Mouse (Mus musculus) heart, postnatal 0 days (tissue): ENCODE measurements around the gene Vmn2r88. TPM values are rescaled to one million over a fixed set of nuclear protein-coding genes. Genes with fewer than 3 reads are reported as not detected.

ENCODE experiments used
- ATAC-seq: fragments of 200-750 bp; cut with Nextera tagmentation; 2 replicates; pipeline ENCODE4 v1.8.0; 2017; ENCODE audit warnings: low read depth, moderate number of reproducible peaks, moderate library complexity; ENCODE audit not compliant: insufficient read depth
- DNase-seq: peaks from one replicate; pipeline ENCODE4 v3.0.0-alpha.2; 2016; ENCODE audit warnings: low spot score
- H3K27ac ChIP-seq: fragments of 300-500 bp; sonication (generic); 2 replicates; pipeline ENCODE4 v1.5.1; 2014; ENCODE audit warnings: low read depth, mild to moderate bottlenecking
- H3K27me3 ChIP-seq: fragments of 300-500 bp; sonication (generic); 2 replicates; pipeline ENCODE4 v1.6.1; 2014; ENCODE audit warnings: low read length, mixed read lengths; ENCODE audit not compliant: control insufficient read depth, insufficient read depth
- H3K36me3 ChIP-seq: fragments of 300-500 bp; sonication (generic); replicated peaks from 2 replicates; pipeline ENCODE4 v1.6.1; 2014; ENCODE audit warnings: low read length, mixed read lengths; ENCODE audit not compliant: control insufficient read depth, insufficient read depth
- H3K4me1 ChIP-seq: fragments of 300-500 bp; sonication (generic); 2 replicates; pipeline ENCODE4 v1.6.1; 2014; ENCODE audit warnings: antibody characterized with exemption; ENCODE audit not compliant: control insufficient read depth, insufficient read depth
- H3K4me2 ChIP-seq: fragments of 300-500 bp; sonication (generic); 2 replicates; pipeline ENCODE4 v1.6.1; 2014; ENCODE audit warnings: low read depth, mild to moderate bottlenecking, low read length, moderate library complexity
- H3K4me3 ChIP-seq: fragments of 300-500 bp; sonication (generic); 2 replicates; pipeline ENCODE4 v1.5.1; 2014; ENCODE audit warnings: low read depth, low read length
- H3K9ac ChIP-seq: fragments of 300-500 bp; sonication (generic); replicated peaks from 2 replicates; pipeline ENCODE4 v1.6.1; 2014; ENCODE audit warnings: low read depth, low read length, mixed read lengths
- H3K9me3 ChIP-seq: fragments of 300-500 bp; sonication (generic); replicated peaks from 2 replicates; pipeline ENCODE4 v1.6.1; 2016; ENCODE audit warnings: low read length; ENCODE audit not compliant: control insufficient read depth
- CTCF ChIP-seq: IDR thresholded peaks from 2 replicates; pipeline ENCODE4 v1.5.1; 2016; ENCODE audit warnings: antibody characterized with exemption, control low read depth, low read depth
- EP300 ChIP-seq: IDR thresholded peaks from 2 replicates; pipeline ENCODE4 v1.6.1; 2016; ENCODE audit warnings: antibody characterized with exemption, low read depth
- WGBS: fragments of 180-500 bp; shearing (Covaris S2); extraction: QIAGEN DNeasy Blood & Tissue Kit; methylation state at CpG from one replicate; pipeline ENCODE4 v1.1.7; 2014; 5-methylcytosine and 5-hydroxymethylcytosine counted together
- polyA plus RNA-seq: library from polyadenylated mRNA; unstranded; fragments of >200 nt; fragmentation: Nextera tagmentation; extraction: Ambion mirVana; gene quantifications from 2 replicates; pipeline ENCODE4 v1.2.1, GENCODE M21; 2015
- total RNA-seq: library from RNA; depleted of rRNA; stranded (reverse); fragments of >200 nt; gene quantifications from 2 replicates; pipeline ENCODE4 v1.2.3, GENCODE M21; 2014; ENCODE audit warnings: low replicate concordance; rRNA removed

The Vmn2r88 gene
- not detected in 2 replicates for total RNA-seq
- not detected in 2 replicates for polyA plus RNA-seq

DNA sequence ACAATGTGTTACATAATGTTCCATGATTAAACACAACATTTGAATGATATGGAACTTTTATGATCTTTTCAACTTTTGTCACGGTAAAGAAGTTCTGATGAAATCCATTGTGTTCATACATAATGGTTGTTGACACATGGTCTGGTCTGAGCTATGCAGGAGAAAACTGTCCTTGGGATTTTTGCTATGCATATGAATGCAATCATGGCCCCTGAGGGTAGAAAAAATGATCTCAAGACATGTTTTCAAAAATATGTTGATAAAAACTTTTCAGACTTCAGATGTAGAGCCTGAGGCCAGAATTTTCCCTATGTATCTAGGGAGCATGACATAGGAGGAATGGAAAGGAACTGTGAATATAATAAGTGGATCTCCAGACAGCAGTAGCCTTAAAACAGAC lies at the start of gene Vmn2r88:
Gene Vmn2r88 (plus strand): TSS at position 301 of the 400 bp plus-strand sequence.
- Histone ChIP-seq H3K36me3 (no peaks in the 10 kb centered on the region), H3K9ac (no peak within 1 kb of the TSS), H3K4me2 (no peak within 1 kb of the TSS), H3K4me3 (no peak within 1 kb of the TSS), H3K4me1 (no peaks in the 10 kb centered on the region), H3K27me3 (no peaks in the 10 kb centered on the region), H3K27ac (no peak within 1 kb of the TSS), H3K9me3 (no peaks in the 10 kb centered on the region)
- WGBS = 79% methylated on average over 1 of the region's 1 CpGs
- DNase-seq = no peak
- TF ChIP-seq CTCF = no peak
- TF ChIP-seq EP300 = no peak
- ATAC-seq = no peak

DNA sequence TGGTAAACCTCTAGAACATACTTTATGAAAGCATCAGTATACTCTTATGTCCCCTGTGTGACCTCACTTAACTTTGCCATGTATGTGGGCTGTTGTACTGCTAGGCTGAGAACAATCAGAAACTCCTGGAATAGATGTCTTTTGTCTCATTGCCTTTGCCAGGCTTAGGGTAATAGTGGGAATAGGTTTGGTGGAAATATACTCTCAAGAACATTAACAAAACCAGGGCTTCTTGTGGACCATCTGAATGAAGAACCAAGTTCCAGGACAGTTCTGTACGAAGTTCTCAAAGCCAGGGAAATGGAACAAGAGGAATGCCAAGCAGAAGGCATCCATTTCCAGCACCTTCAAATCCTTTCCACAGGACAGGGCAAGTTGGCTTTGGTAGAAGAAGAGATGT lies 49.2 kb upstream of the Vmn2r88 start, which contains the start of gene Gm7247:
Gene Gm7247 (plus strand): TSS at position 301 of the 400 bp plus-strand sequence.
- no peak within 1 kb of the TSS for H3K27ac ChIP-seq
- H3K27me3 ChIP-seq = peaks cover 13% of the 10 kb centered on the region; the same call in 1 of the 2 replicates
- H3K4me3 ChIP-seq = no peak within 1 kb of the TSS
- no peak for ATAC-seq
- H3K4me1 ChIP-seq = no peaks in the 10 kb centered on the region; the same call in 1 of the 2 replicates
- no peak within 1 kb of the TSS for H3K9ac ChIP-seq
- no peak for TF ChIP-seq CTCF
- no peak for TF ChIP-seq EP300
- no peaks in the 10 kb centered on the region for H3K36me3 ChIP-seq
- DNase-seq = no peak
- 90% methylated on average over 1 of the region's 1 CpGs for whole genome bisulfite sequencing
- no peak within 1 kb of the TSS for H3K4me2 ChIP-seq
- H3K9me3 ChIP-seq = no peaks in the 10 kb centered on the region

DNA sequence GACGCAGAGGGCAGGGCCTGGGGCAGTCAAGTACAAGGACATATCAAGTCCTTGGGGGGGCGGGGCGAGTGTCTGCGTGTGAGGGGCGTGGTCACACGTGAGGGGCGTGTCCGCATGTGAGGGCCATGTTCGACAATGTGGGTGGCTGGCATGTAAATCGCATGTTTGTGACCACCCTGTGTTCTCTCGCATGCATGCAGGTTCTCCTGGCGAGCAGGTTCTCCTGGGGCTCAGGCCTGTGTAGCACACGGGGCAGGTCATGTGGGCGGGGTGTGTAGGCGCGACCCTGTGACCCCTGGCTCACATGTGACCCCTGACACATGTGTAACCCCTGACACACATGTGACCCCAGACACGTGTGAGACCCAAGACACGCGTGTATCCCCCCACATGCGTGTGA lies 27.8 kb upstream of the Vmn2r88 start:
- H3K4me2 ChIP-seq = no peak overlapping the region
- DNase-seq = no peak
- H3K4me1 ChIP-seq = no peaks in the 10 kb centered on the region
- H3K9ac ChIP-seq = no peak overlapping the region
- H3K27ac ChIP-seq = no peak overlapping the region
- H3K4me3 ChIP-seq = no peak overlapping the region
- no peak for ATAC-seq
- H3K27me3 ChIP-seq = no peaks in the 10 kb centered on the region
- 92% methylated on average over 20 of the region's 20 CpGs for WGBS
- H3K36me3 ChIP-seq = no peaks in the 10 kb centered on the region
- H3K9me3 ChIP-seq = peaks cover 15% of the 10 kb centered on the region
- TF ChIP-seq CTCF (no peak), EP300 (no peak)

- H3K36me3 ChIP-seq = no peaks in the 10 kb centered on the region
- 93% methylated on average over 10 of the region's 10 CpGs for WGBS
- no peak for ATAC-seq
- no peak for DNase-seq
- no peak overlapping the region for H3K4me3 ChIP-seq
- no peak overlapping the region for H3K9ac ChIP-seq
- no peak for TF ChIP-seq EP300
- no peak for TF ChIP-seq CTCF
- no peaks in the 10 kb centered on the region for H3K4me1 ChIP-seq
- H3K27me3 ChIP-seq = no peaks in the 10 kb centered on the region
- H3K9me3 ChIP-seq = peaks cover 15% of the 10 kb centered on the region
- no peak overlapping the region for H3K4me2 ChIP-seq
- no peak overlapping the region for H3K27ac ChIP-seq
Observed at GRCm38 (mm10) chr14:51384351-51384750, 26.3 kb upstream of the Vmn2r88 start.

DNA sequence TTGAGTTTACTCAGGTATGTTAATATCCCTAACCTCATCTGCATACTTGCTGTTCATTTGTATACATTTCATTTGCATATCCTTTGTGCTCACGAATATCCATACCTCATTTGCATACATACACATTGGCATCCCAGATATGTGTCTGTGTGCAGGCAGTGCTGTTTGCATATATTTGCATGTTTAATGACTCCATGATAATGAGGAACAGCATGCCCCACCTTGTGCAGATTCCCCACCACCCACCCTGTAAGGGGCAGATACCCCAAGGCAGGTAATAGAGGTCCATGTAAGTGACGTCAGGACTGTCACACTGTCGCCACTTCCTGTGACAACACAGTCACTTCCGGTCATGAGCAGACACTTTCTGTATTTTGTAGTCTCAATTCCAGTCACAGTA lies 24.9 kb upstream of the Vmn2r88 start:
- ATAC-seq (no peak), DNase-seq (no peak)
- Histone ChIP-seq H3K4me1 (no peaks in the 10 kb centered on the region), H3K36me3 (no peaks in the 10 kb centered on the region), H3K4me2 (no peak overlapping the region), H3K27ac (no peak overlapping the region), H3K9me3 (peaks cover 15% of the 10 kb centered on the region), H3K9ac (no peak overlapping the region), H3K27me3 (no peaks in the 10 kb centered on the region), H3K4me3 (no peak overlapping the region)
- TF ChIP-seq CTCF (no peak), EP300 (no peak)
- WGBS = 84% methylated on average over 4 of the region's 4 CpGs

DNA sequence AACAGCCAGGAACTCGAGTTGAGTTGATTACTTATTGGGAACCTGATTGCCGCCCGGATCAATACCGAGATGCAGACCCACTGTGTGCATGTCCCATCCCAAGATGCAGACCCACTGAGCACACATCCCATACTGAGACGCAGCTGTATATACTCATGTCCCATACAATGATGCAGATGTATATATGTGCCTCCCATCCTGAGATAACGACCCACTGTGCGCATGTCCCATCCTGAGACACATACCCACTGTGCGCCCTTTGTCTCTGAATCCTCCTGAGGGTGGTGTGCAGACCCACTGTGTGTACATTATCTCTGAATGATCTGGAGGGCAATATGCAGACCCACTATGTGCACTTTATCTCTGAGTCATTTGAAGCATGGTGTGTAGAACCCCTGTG lies 22.9 kb upstream of the Vmn2r88 start:
- H3K9me3 ChIP-seq = peaks cover 15% of the 10 kb centered on the region
- TF ChIP-seq CTCF (no peak), EP300 (no peak)
- DNase-seq (no peak), ATAC-seq (no peak)
- H3K27me3 ChIP-seq = no peaks in the 10 kb centered on the region
- WGBS = 93% methylated on average over 8 of the region's 8 CpGs
- no peaks in the 10 kb centered on the region for H3K36me3 ChIP-seq
- no peak overlapping the region for H3K4me2 ChIP-seq
- no peak overlapping the region for H3K4me3 ChIP-seq
- no peak overlapping the region for H3K9ac ChIP-seq
- H3K4me1 ChIP-seq = no peaks in the 10 kb centered on the region
- no peak overlapping the region for H3K27ac ChIP-seq
